In genomic region chr3:99238691-99239090, GRCm38 (mm10) we compare ENCODE assay signal across 18 mouse cellular contexts. TPM values are rescaled to one million over a fixed set of nuclear protein-coding genes. Genes with fewer than 3 reads are reported as not detected.
"Had no signal": no experiment of that assay in that cellular context is flagged by ENCODE, and none has a peak within 500 bp of the region (broad histone marks: within the 10 kb centered on the region; RNA-seq: fewer than 3 reads in every experiment).

No protein-coding gene starts in this region.

- H3K4me3 ChIP-seq: kidney, embryonic 15.5 days; liver, embryonic 15.5 days; megakaryocyte, embryonic 14.5 days; midbrain, embryonic 12.5 days had no signal

- ATAC-seq: intestine, embryonic 16.5 days had no signal

- H3K36me3 ChIP-seq: kidney, embryonic 15.5 days; liver, embryonic 15.5 days; midbrain, embryonic 12.5 days had no signal

- DNase-seq: kidney, adult 2 months; kidney, postnatal 14 days; left cerebral cortex, postnatal 4 days; lung, adult 2 months; lung, postnatal 10 days; right cerebral cortex, adult 18-20 months; right cerebral cortex, postnatal 25 days; thymus, postnatal 4 days had no signal

- H3K4me2 ChIP-seq: kidney, embryonic 15.5 days; liver, embryonic 11.5 days; liver, embryonic 15.5 days; midbrain, embryonic 12.5 days had no signal

- H3K9me3 ChIP-seq: kidney, embryonic 15.5 days; liver, embryonic 15.5 days; megakaryocyte, embryonic 14.5 days; midbrain, embryonic 12.5 days had no signal

- H3K9ac ChIP-seq: kidney, embryonic 15.5 days; liver, embryonic 15.5 days; midbrain, embryonic 12.5 days had no signal

- H3K27ac ChIP-seq: kidney, embryonic 15.5 days; liver, embryonic 15.5 days; macrophage; midbrain, embryonic 12.5 days had no signal

RNA-seq across cellular contexts. Expression of gene Tbx15, which starts 1.5 kb away (rescaled TPM):
- total RNA-seq: neutrophil, adult 5-6 weeks had no signal
- polyA plus RNA-seq: large intestine, adult 2 months; macrophage; small intestine, adult 2 months had no signal
